Mouse (Mus musculus): ENCODE results near the gene Fcrl5.
A peak's percentile ranks its signal among the peaks of the same experiment; 100 is the strongest.

Gene Fcrl5

GRCm38 (mm10) chr3:87500088-87501055 is 64.8 kb downstream of the Fcrl5 start:
- DNase-seq (ENCODE audit: low spot score): no peak

- no peak for DNase-seq (ENCODE audit: low spot score)
Measured at GRCm38 (mm10) chr3:87501151-87501550, 65.6 kb downstream of the Fcrl5 start.

GRCm38 (mm10) chr3:87502771-87503170 is 67.2 kb downstream of the Fcrl5 start:
- no peak for DNase-seq (ENCODE audit: low spot score)

GRCm38 (mm10) chr3:87504330-87504729 is 68.8 kb downstream of the Fcrl5 start:
- no peak for DNase-seq (ENCODE audit: low spot score)

GRCm38 (mm10) chr3:87504749-87505425 is 69.3 kb downstream of the Fcrl5 start:
- no peak for DNase-seq (ENCODE audit: low spot score)

GRCm38 (mm10) chr3:87506456-87507416 is 71.2 kb downstream of the Fcrl5 start:
- DNase-seq (ENCODE audit: low spot score): no peak

GRCm38 (mm10) chr3:87508205-87508901 is 72.8 kb downstream of the Fcrl5 start:
- peak; percentile 93 for DNase-seq (ENCODE audit: low spot score)

- DNase-seq (ENCODE audit: low spot score): no peak
Measured at GRCm38 (mm10) chr3:87509061-87509460, 73.5 kb downstream of the Fcrl5 start.

- DNase-seq (ENCODE audit: low spot score): no peak
Measured at GRCm38 (mm10) chr3:87510832-87511231, 75.3 kb downstream of the Fcrl5 start.

GRCm38 (mm10) chr3:87511971-87512765 is 76.6 kb downstream of the Fcrl5 start:
- DNase-seq (ENCODE audit: low spot score): no peak

GRCm38 (mm10) chr3:87515567-87516081 is 80.1 kb downstream of the Fcrl5 start:
- no peak for DNase-seq (ENCODE audit: low spot score)

GRCm38 (mm10) chr3:87518425-87518824 is 82.9 kb downstream of the Fcrl5 start:
- DNase-seq (ENCODE audit: low spot score): no peak

GRCm38 (mm10) chr3:87521126-87521525 is 85.6 kb downstream of the Fcrl5 start:
- no peak for DNase-seq (ENCODE audit: low spot score)

GRCm38 (mm10) chr3:87521833-87522232 is 86.3 kb downstream of the Fcrl5 start:
- DNase-seq (ENCODE audit: low spot score): no peak

- no peak for DNase-seq (ENCODE audit: low spot score)
Measured at GRCm38 (mm10) chr3:87523701-87524100, 88.1 kb downstream of the Fcrl5 start.

GRCm38 (mm10) chr3:87525043-87525836 is 89.7 kb downstream of the Fcrl5 start, which contains the start of gene Etv3:
Gene Etv3 (plus strand): TSS chr3:87525407.
- DNase-seq (ENCODE audit: low spot score): peak; percentile 91

- no peak for DNase-seq (ENCODE audit: low spot score)
Measured at GRCm38 (mm10) chr3:87525837-87526570, 90.4 kb downstream of the Fcrl5 start.

- no peak for DNase-seq (ENCODE audit: low spot score)
Measured at GRCm38 (mm10) chr3:87527139-87527538, 91.6 kb downstream of the Fcrl5 start.

GRCm38 (mm10) chr3:87528021-87528420 is 92.4 kb downstream of the Fcrl5 start:
- DNase-seq (ENCODE audit: low spot score): no peak
